Mouse (Mus musculus): ENCODE data around the gene Olfr284. TPM values are rescaled to one million over a fixed set of nuclear protein-coding genes. Genes with fewer than 3 reads are reported as not detected.

Gene Olfr284
- polyA plus RNA-seq (2014; fragmentation: Nextera tagmentation; extraction: Ambion mirVana), result not detected in 2 replicates

GRCm38 (mm10) chr15:98340887-98341286 is at the start of gene Olfr284:
Gene Olfr284 (minus strand): TSS chr15:98340987.
- Histone ChIP-seq H3K4me3 (ENCODE audit: low read depth, low read length) (no peak within 1 kb of the TSS), H3K4me2 (ENCODE audit: low read length) (no peak within 1 kb of the TSS), H3K9ac (ENCODE audit: low read length) (no peak within 1 kb of the TSS), H3K9me3 (replicated peaks; ENCODE audit: control insufficient read depth, low read length) (no peaks in the 10 kb centered on the region), H3K27ac (ENCODE audit: low read depth, low read length) (no peak within 1 kb of the TSS), H3K27me3 (replicated peaks; ENCODE audit: control insufficient read depth, insufficient read depth, low read length) (no peaks in the 10 kb centered on the region), H3K4me1 (ENCODE audit: control insufficient read depth, insufficient read depth, low read length) (no peaks in the 10 kb centered on the region), H3K36me3 (ENCODE audit: control insufficient read depth, insufficient read depth, low read length) (no peaks in the 10 kb centered on the region)
- DNase-seq (ENCODE audit: low spot score), result no peak
- ATAC-seq, result no peak
- 89% methylated on average over 8 of the region's 8 CpGs for WGBS

- H3K27me3 ChIP-seq (replicated peaks; ENCODE audit: control insufficient read depth, insufficient read depth, low read length), result no peaks in the 10 kb centered on the region
- no peak overlapping the region for H3K4me2 ChIP-seq (ENCODE audit: low read length)
- 31% methylated on average over 7 of the region's 7 CpGs for WGBS
- ATAC-seq (no peak), DNase-seq (ENCODE audit: low spot score) (peak; percentile 85)
- H3K9me3 ChIP-seq (replicated peaks; ENCODE audit: control insufficient read depth, low read length), result no peaks in the 10 kb centered on the region
- H3K36me3 ChIP-seq (ENCODE audit: control insufficient read depth, insufficient read depth, low read length), result no peaks in the 10 kb centered on the region
- no peak overlapping the region for H3K27ac ChIP-seq (ENCODE audit: low read depth, low read length)
- no peak overlapping the region for H3K9ac ChIP-seq (ENCODE audit: low read length)
- no peak overlapping the region for H3K4me3 ChIP-seq (ENCODE audit: low read depth, low read length)
- H3K4me1 ChIP-seq (ENCODE audit: control insufficient read depth, insufficient read depth, low read length), result no peaks in the 10 kb centered on the region
Measured at GRCm38 (mm10) chr15:98389796-98390195, 49.0 kb upstream of the Olfr284 start.

- Histone ChIP-seq H3K9me3 (replicated peaks; ENCODE audit: control insufficient read depth, low read length) (no peaks in the 10 kb centered on the region), H3K4me2 (ENCODE audit: low read length) (no peak overlapping the region), H3K4me3 (ENCODE audit: low read depth, low read length) (no peak overlapping the region), H3K4me1 (ENCODE audit: control insufficient read depth, insufficient read depth, low read length) (no peaks in the 10 kb centered on the region), H3K27me3 (replicated peaks; ENCODE audit: control insufficient read depth, insufficient read depth, low read length) (no peaks in the 10 kb centered on the region), H3K27ac (ENCODE audit: low read depth, low read length) (no peak overlapping the region), H3K9ac (ENCODE audit: low read length) (no peak overlapping the region), H3K36me3 (ENCODE audit: control insufficient read depth, insufficient read depth, low read length) (no peaks in the 10 kb centered on the region)
- WGBS, result 71% methylated on average over 2 of the region's 2 CpGs
- ATAC-seq (no peak), DNase-seq (ENCODE audit: low spot score) (peak; percentile 4)
Measured at GRCm38 (mm10) chr15:98387621-98388020, 46.8 kb upstream of the Olfr284 start.

- 90% methylated on average over 6 of the region's 6 CpGs for WGBS
- ATAC-seq (no peak), DNase-seq (ENCODE audit: low spot score) (no peak)
- Histone ChIP-seq H3K4me1 (ENCODE audit: control insufficient read depth, insufficient read depth, low read length) (no peaks in the 10 kb centered on the region), H3K27me3 (replicated peaks; ENCODE audit: control insufficient read depth, insufficient read depth, low read length) (no peaks in the 10 kb centered on the region), H3K36me3 (ENCODE audit: control insufficient read depth, insufficient read depth, low read length) (no peaks in the 10 kb centered on the region), H3K27ac (ENCODE audit: low read depth, low read length) (no peak within 1 kb of the TSS), H3K4me3 (ENCODE audit: low read depth, low read length) (no peak within 1 kb of the TSS), H3K4me2 (ENCODE audit: low read length) (no peak within 1 kb of the TSS), H3K9me3 (replicated peaks; ENCODE audit: control insufficient read depth, low read length) (no peaks in the 10 kb centered on the region), H3K9ac (ENCODE audit: low read length) (no peak within 1 kb of the TSS)
Measured at GRCm38 (mm10) chr15:98380846-98381245, 40.1 kb upstream of the Olfr284 start, which contains the start of gene Olfr283. Gene Olfr283 (minus strand): TSS chr15:98380946.

GRCm38 (mm10) chr15:98378209-98378608 is 37.4 kb upstream of the Olfr284 start:
- WGBS, result 93% methylated on average over 13 of the region's 13 CpGs
- no peak overlapping the region for H3K27ac ChIP-seq (ENCODE audit: low read depth, low read length)

GRCm38 (mm10) chr15:98317177-98317724 is 23.5 kb downstream of the Olfr284 start, which contains the start of gene Olfr285:
Gene Olfr285 (minus strand): TSS chr15:98317353.
- H3K27ac ChIP-seq (ENCODE audit: low read depth, low read length), result no peak within 1 kb of the TSS
- WGBS, result 83% methylated on average over 5 of the region's 5 CpGs
- DNase-seq (ENCODE audit: low spot score) (peak; percentile 83), ATAC-seq (peak; percentile 75)
- H3K4me2 ChIP-seq (ENCODE audit: low read length), result no peak within 1 kb of the TSS
- no peak within 1 kb of the TSS for H3K9ac ChIP-seq (ENCODE audit: low read length)
- no peaks in the 10 kb centered on the region for H3K27me3 ChIP-seq (replicated peaks; ENCODE audit: control insufficient read depth, insufficient read depth, low read length)
- H3K36me3 ChIP-seq (ENCODE audit: control insufficient read depth, insufficient read depth, low read length), result no peaks in the 10 kb centered on the region
- H3K9me3 ChIP-seq (replicated peaks; ENCODE audit: control insufficient read depth, low read length), result no peaks in the 10 kb centered on the region
- no peak within 1 kb of the TSS for H3K4me3 ChIP-seq (ENCODE audit: low read depth, low read length)
- no peaks in the 10 kb centered on the region for H3K4me1 ChIP-seq (ENCODE audit: control insufficient read depth, insufficient read depth, low read length)

More at GRCm38 (mm10) chr15:98378209-98378608, 37.4 kb upstream of the Olfr284 start:
- no peaks in the 10 kb centered on the region for H3K27me3 ChIP-seq (replicated peaks; ENCODE audit: control insufficient read depth, insufficient read depth, low read length)
- H3K36me3 ChIP-seq (ENCODE audit: control insufficient read depth, insufficient read depth, low read length), result no peaks in the 10 kb centered on the region
- ATAC-seq (no peak), DNase-seq (ENCODE audit: low spot score) (no peak)
- H3K4me1 ChIP-seq (ENCODE audit: control insufficient read depth, insufficient read depth, low read length), result no peaks in the 10 kb centered on the region
- H3K4me3 ChIP-seq (ENCODE audit: low read depth, low read length), result no peak overlapping the region
- no peaks in the 10 kb centered on the region for H3K9me3 ChIP-seq (replicated peaks; ENCODE audit: control insufficient read depth, low read length)
- H3K9ac ChIP-seq (ENCODE audit: low read length), result no peak overlapping the region
- H3K4me2 ChIP-seq (ENCODE audit: low read length), result no peak overlapping the region

- Histone ChIP-seq H3K4me3 (ENCODE audit: low read depth, low read length) (no peak overlapping the region), H3K27ac (ENCODE audit: low read depth, low read length) (no peak overlapping the region), H3K27me3 (replicated peaks; ENCODE audit: control insufficient read depth, insufficient read depth, low read length) (no peaks in the 10 kb centered on the region), H3K9me3 (replicated peaks; ENCODE audit: control insufficient read depth, low read length) (no peaks in the 10 kb centered on the region), H3K4me1 (ENCODE audit: control insufficient read depth, insufficient read depth, low read length) (no peaks in the 10 kb centered on the region), H3K9ac (ENCODE audit: low read length) (no peak overlapping the region), H3K4me2 (ENCODE audit: low read length) (no peak overlapping the region), H3K36me3 (ENCODE audit: control insufficient read depth, insufficient read depth, low read length) (no peaks in the 10 kb centered on the region)
- DNase-seq (ENCODE audit: low spot score), result no peak
- 42% methylated on average over 6 of the region's 6 CpGs for WGBS
- ATAC-seq, result no peak
Measured at GRCm38 (mm10) chr15:98315703-98316102, 25.1 kb downstream of the Olfr284 start.

GRCm38 (mm10) chr15:98295628-98296551 is 44.9 kb downstream of the Olfr284 start, which contains the start of gene Zfp641:
Gene Zfp641 (minus strand): TSS chr15:98296161.
- Histone ChIP-seq H3K36me3 (ENCODE audit: control insufficient read depth, insufficient read depth, low read length) (no peaks in the 10 kb centered on the region), H3K4me1 (ENCODE audit: control insufficient read depth, insufficient read depth, low read length) (no peaks in the 10 kb centered on the region), H3K9ac (ENCODE audit: low read length) (peak within 1 kb of the TSS; percentile 80), H3K9me3 (replicated peaks; ENCODE audit: control insufficient read depth, low read length) (no peaks in the 10 kb centered on the region), H3K27me3 (replicated peaks; ENCODE audit: control insufficient read depth, insufficient read depth, low read length) (no peaks in the 10 kb centered on the region), H3K4me2 (ENCODE audit: low read length) (peak within 1 kb of the TSS; percentile 90), H3K27ac (ENCODE audit: low read depth, low read length) (no peak within 1 kb of the TSS), H3K4me3 (ENCODE audit: low read depth, low read length) (peak within 1 kb of the TSS; percentile 60)
- 1% methylated on average over 56 of the region's 60 CpGs for WGBS
- ATAC-seq (peak; percentile 77), DNase-seq (ENCODE audit: low spot score) (peak; percentile 46)

- no peak overlapping the region for H3K9ac ChIP-seq (ENCODE audit: low read length)
- ATAC-seq (no peak), DNase-seq (ENCODE audit: low spot score) (no peak)
- no peak overlapping the region for H3K27ac ChIP-seq (ENCODE audit: low read depth, low read length)
- WGBS, result 91% methylated on average over 8 of the region's 8 CpGs
- H3K36me3 ChIP-seq (ENCODE audit: control insufficient read depth, insufficient read depth, low read length), result no peaks in the 10 kb centered on the region
- no peaks in the 10 kb centered on the region for H3K27me3 ChIP-seq (replicated peaks; ENCODE audit: control insufficient read depth, insufficient read depth, low read length)
- no peak overlapping the region for H3K4me2 ChIP-seq (ENCODE audit: low read length)
- H3K4me3 ChIP-seq (ENCODE audit: low read depth, low read length), result no peak overlapping the region
- no peaks in the 10 kb centered on the region for H3K9me3 ChIP-seq (replicated peaks; ENCODE audit: control insufficient read depth, low read length)
- H3K4me1 ChIP-seq (ENCODE audit: control insufficient read depth, insufficient read depth, low read length), result no peaks in the 10 kb centered on the region
Measured at GRCm38 (mm10) chr15:98293651-98294050, 47.1 kb downstream of the Olfr284 start.
